Comparison of ENCODE assay signal across 7 mouse cellular contexts in genomic region chr11:118355205-118355604, GRCm38 (mm10). TPM values are rescaled to one million over a fixed set of nuclear protein-coding genes. Genes with fewer than 3 reads are reported as not detected.
DNase-seq lines count a peak whose midpoint lies in the region; ATAC-seq lines count a peak whose summit lies in the region.

No protein-coding gene starts in this region.

- no peaks in the 10 kb centered on the region for H3K9me3 ChIP-seq in embryonic facial prominence, embryonic 11.5 days (replicated peaks; ENCODE audit: control insufficient read depth, low read length)
- H3K9me3 ChIP-seq in limb, embryonic 13.5 days, result no peaks in the 10 kb centered on the region
- no peaks in the 10 kb centered on the region for H3K9me3 ChIP-seq in midbrain, embryonic 15.5 days

- no peaks in the 10 kb centered on the region for H3K27me3 ChIP-seq in embryonic facial prominence, embryonic 11.5 days (ENCODE audit: control insufficient read depth, insufficient read depth, low read length)
- H3K27me3 ChIP-seq in limb, embryonic 13.5 days, result no peaks in the 10 kb centered on the region
- no peaks in the 10 kb centered on the region for H3K27me3 ChIP-seq in midbrain, embryonic 15.5 days (replicated peaks)

- under 1% methylated on average over 13 of the region's 43 CpGs for WGBS in embryonic facial prominence, embryonic 11.5 days
- WGBS in limb, embryonic 13.5 days, result under 1% methylated on average over 28 of the region's 43 CpGs
- WGBS in midbrain, embryonic 15.5 days, result under 1% methylated on average over 42 of the region's 43 CpGs

- peak; percentile 88 for DNase-seq in adrenal gland, postnatal 25 days
- DNase-seq in embryonic facial prominence, embryonic 11.5 days (ENCODE audit: low spot score), result peak; percentile 89
- peak; percentile 71 for DNase-seq in heart, adult 8-10 months (ENCODE audit: low spot score)
- DNase-seq in kidney, adult 8-10 months, result peak; percentile 46 to 60
- DNase-seq in spleen, adult 18-20 months, result peak; percentile 65 to 78

- peak overlapping the region; percentile 89 for H3K27ac ChIP-seq in embryonic facial prominence, embryonic 11.5 days (replicated peaks; ENCODE audit: low read depth, low read length)
- peak overlapping the region; percentile 95 for H3K27ac ChIP-seq in limb, embryonic 13.5 days
- H3K27ac ChIP-seq in midbrain, embryonic 15.5 days, result peak overlapping the region; percentile 92

- H3K4me2 ChIP-seq in embryonic facial prominence, embryonic 11.5 days (ENCODE audit: low read depth, low read length), result peak overlapping the region; percentile 84
- peak overlapping the region; percentile 84 for H3K4me2 ChIP-seq in limb, embryonic 13.5 days (replicated peaks)
- H3K4me2 ChIP-seq in midbrain, embryonic 15.5 days, result peak overlapping the region; percentile 88

- peak overlapping the region; percentile 96 for H3K9ac ChIP-seq in embryonic facial prominence, embryonic 11.5 days (replicated peaks; ENCODE audit: low read length)
- H3K9ac ChIP-seq in limb, embryonic 13.5 days, result peak overlapping the region; percentile 98
- H3K9ac ChIP-seq in midbrain, embryonic 15.5 days, result peak overlapping the region; percentile 76

- peak; percentile 87 for ATAC-seq in embryonic facial prominence, embryonic 11.5 days (replicated peaks; ENCODE audit: insufficient number of reproducible peaks, low FRiP score, low TSS enrichment, low read depth)
- ATAC-seq in limb, embryonic 13.5 days (ENCODE audit: low FRiP score, low read depth), result peak; percentile 90
- ATAC-seq in midbrain, embryonic 15.5 days (replicated peaks), result peak; percentile 96

- H3K4me3 ChIP-seq in embryonic facial prominence, embryonic 11.5 days (ENCODE audit: low read depth, low read length), result peak overlapping the region; percentile 80
- peak overlapping the region; percentile 92 for H3K4me3 ChIP-seq in limb, embryonic 13.5 days
- H3K4me3 ChIP-seq in midbrain, embryonic 15.5 days, result peak overlapping the region; percentile 85

- H3K4me1 ChIP-seq in embryonic facial prominence, embryonic 11.5 days (ENCODE audit: control insufficient read depth, insufficient read depth, low read length), result peaks cover 5% of the 10 kb centered on the region
- H3K4me1 ChIP-seq in limb, embryonic 13.5 days, result peaks cover 48% of the 10 kb centered on the region
- H3K4me1 ChIP-seq in midbrain, embryonic 15.5 days, result peaks cover 35% of the 10 kb centered on the region

- H3K36me3 ChIP-seq in embryonic facial prominence, embryonic 11.5 days (replicated peaks; ENCODE audit: control insufficient read depth, insufficient read depth, low read depth, low read length), result no peaks in the 10 kb centered on the region
- peaks cover 20% of the 10 kb centered on the region for H3K36me3 ChIP-seq in limb, embryonic 13.5 days
- H3K36me3 ChIP-seq in midbrain, embryonic 15.5 days (replicated peaks), result no peaks in the 10 kb centered on the region

RNA-seq across cellular contexts. Expression of gene Timp2, which starts 0.3 kb away (rescaled TPM):
- total RNA-seq in adrenal gland, postnatal 25 days (2021), result 43.1 and 51.3 TPM in 2 replicates
- polyA plus RNA-seq in embryonic facial prominence, embryonic 11.5 days (2014; fragmentation: Nextera tagmentation; extraction: Ambion mirVana), result 73.2 and 75.7 TPM in 2 replicates
- 10 to 100 TPM; 73.9 to 99.6 (median 87.5) TPM for total RNA-seq in heart, adult 8-10 months (2022)
- polyA plus RNA-seq in limb, embryonic 13.5 days (2015; fragmentation: Nextera tagmentation; extraction: Ambion mirVana), result 115 and 116 TPM in 2 replicates
- 83.4 and 83.6 TPM in 2 replicates for polyA plus RNA-seq in midbrain, embryonic 15.5 days (2015; fragmentation: Nextera tagmentation; extraction: Ambion mirVana)

RNA-seq across cellular contexts. Expression of gene Cep295nl, which starts 12.9 kb away (rescaled TPM):
- 1.1 and 3.4 TPM in 2 replicates for total RNA-seq in adrenal gland, postnatal 25 days (2021)
- polyA plus RNA-seq in embryonic facial prominence, embryonic 11.5 days (2014; fragmentation: Nextera tagmentation; extraction: Ambion mirVana), result 0.21 and 0.76 TPM in 2 replicates
- 1 to 10 TPM in 1 of 4 experiments, under 1 TPM in 3; 0.82 to 1.0 (median 0.88) TPM for total RNA-seq in heart, adult 8-10 months (2022)
- 0.55 and 0.86 TPM in 2 replicates for polyA plus RNA-seq in limb, embryonic 13.5 days (2015; fragmentation: Nextera tagmentation; extraction: Ambion mirVana)
- polyA plus RNA-seq in midbrain, embryonic 15.5 days (2015; fragmentation: Nextera tagmentation; extraction: Ambion mirVana), result 0.09 and 0.27 TPM in 2 replicates

RNA-seq across cellular contexts. Expression of gene Lgals3bp, which starts 46.7 kb away (rescaled TPM):
- total RNA-seq in adrenal gland, postnatal 25 days (2021), result 57.9 and 86.6 TPM in 2 replicates
- 1.0 and 1.7 TPM in 2 replicates for polyA plus RNA-seq in embryonic facial prominence, embryonic 11.5 days (2014; fragmentation: Nextera tagmentation; extraction: Ambion mirVana)
- total RNA-seq in heart, adult 8-10 months (2022), result 10 to 100 TPM; 19.7 to 25.8 (median 23.3) TPM
- 7.3 TPM in 2 replicates for polyA plus RNA-seq in limb, embryonic 13.5 days (2015; fragmentation: Nextera tagmentation; extraction: Ambion mirVana)
- polyA plus RNA-seq in midbrain, embryonic 15.5 days (2015; fragmentation: Nextera tagmentation; extraction: Ambion mirVana), result 5.1 and 6.7 TPM in 2 replicates

Comparison
In these comparisons a context has a peak if more than half of its experiments do, and no peak if none do; other contexts are left out.
1. Peak in every context shown above with its lines: DNase-seq, ATAC-seq, H3K4me3 ChIP-seq and H3K27ac ChIP-seq.